ENCODE assay signal across 13 mouse cellular contexts in the genomic region with DNA sequence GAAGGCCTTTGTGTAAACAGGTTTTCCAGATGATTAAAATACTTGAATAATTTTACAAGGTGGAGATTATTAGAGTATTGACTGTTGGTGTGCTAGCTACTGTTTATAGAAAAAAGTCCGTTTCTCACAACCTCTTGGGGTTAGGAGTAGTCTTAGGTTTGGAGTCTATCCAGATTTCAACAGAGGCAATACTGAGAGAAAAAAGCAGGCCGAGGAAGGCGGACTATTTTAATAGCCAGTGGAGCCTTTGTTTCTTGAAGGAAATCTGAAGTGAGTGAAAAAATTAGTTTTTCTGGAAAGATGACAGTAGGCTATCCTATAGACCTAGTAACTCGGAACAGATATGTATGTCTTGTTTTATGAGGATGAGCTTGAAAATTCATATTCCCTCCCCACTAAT. TPM values are rescaled to one million over a fixed set of nuclear protein-coding genes. Genes with fewer than 3 reads are reported as not detected.
DNase-seq lines count a peak whose midpoint lies in the region; ATAC-seq and TF ChIP-seq lines count a peak whose summit lies in the region.
"Had no signal": no experiment of that assay in that cellular context is flagged by ENCODE, and none has a peak within 500 bp of the region (broad histone marks: within the 10 kb centered on the region; RNA-seq: fewer than 3 reads in every experiment).

No protein-coding gene starts in this region.

- no peak overlapping the region for H3K27ac ChIP-seq in forebrain, embryonic 13.5 days
- no peak overlapping the region for H3K27ac ChIP-seq in forebrain, embryonic 15.5 days (replicated peaks)
- no peak overlapping the region for H3K27ac ChIP-seq in limb, embryonic 12.5 days
- no peak overlapping the region for H3K27ac ChIP-seq in limb, embryonic 10.5 days
- H3K27ac ChIP-seq in CH12.LX (ENCODE audit: insufficient read depth, low read depth): no peak overlapping the region
- H3K27ac ChIP-seq in limb, embryonic 15.5 days: no peak overlapping the region

- no peaks in the 10 kb centered on the region for H3K27me3 ChIP-seq in forebrain, embryonic 13.5 days
- no peaks in the 10 kb centered on the region for H3K27me3 ChIP-seq in forebrain, embryonic 15.5 days
- H3K27me3 ChIP-seq in limb, embryonic 12.5 days: no peaks in the 10 kb centered on the region
- no peaks in the 10 kb centered on the region for H3K27me3 ChIP-seq in limb, embryonic 10.5 days (ENCODE audit: low read depth, poor library complexity, severe bottlenecking)
- H3K27me3 ChIP-seq in CH12.LX (replicated peaks): no peaks in the 10 kb centered on the region
- no peaks in the 10 kb centered on the region for H3K27me3 ChIP-seq in limb, embryonic 15.5 days

- TF ChIP-seq RAD21 in CH12.LX (IDR thresholded peaks at IDR 0.05; ENCODE audit: low read depth, low read length): no peak

- TF ChIP-seq EP300 in CH12.LX (IDR thresholded peaks at IDR 0.05; ENCODE audit: low read length): no peak

- in situ Hi-C loops in CH12.LX (cut with MboI; ENCODE audit: low pct_ligation_motif_present, low pct_unique_long_range_greater_than_20kb, low sequenced_read_pairs): no loop called here

- H3K4me2 ChIP-seq in forebrain, embryonic 13.5 days: peak overlapping the region; percentile 66; the same call in 1 of the 2 replicates
- no peak overlapping the region for H3K4me2 ChIP-seq in forebrain, embryonic 15.5 days (replicated peaks)
- no peak overlapping the region; the same call in 1 of the 2 replicates for H3K4me2 ChIP-seq in limb, embryonic 12.5 days
- peak overlapping the region; percentile 58 for H3K4me2 ChIP-seq in CH12.LX (ENCODE audit: insufficient read depth, low read depth, poor library complexity, severe bottlenecking)
- no peak overlapping the region for H3K4me2 ChIP-seq in limb, embryonic 15.5 days

- no peak overlapping the region for H3K9ac ChIP-seq in forebrain, embryonic 13.5 days
- H3K9ac ChIP-seq in forebrain, embryonic 15.5 days (replicated peaks): no peak overlapping the region
- no peak overlapping the region for H3K9ac ChIP-seq in limb, embryonic 12.5 days (replicated peaks)
- H3K9ac ChIP-seq in CH12.LX (ENCODE audit: insufficient read depth, low read depth): 0 out of 2 replicates have a peak overlapping the region, but pooled peaks have one; percentile 79
- H3K9ac ChIP-seq in limb, embryonic 15.5 days: no peak overlapping the region

- peaks cover 27% of the 10 kb centered on the region for H3K36me3 ChIP-seq in forebrain, embryonic 13.5 days (ENCODE audit: poor library complexity, severe bottlenecking)
- peaks cover 28% of the 10 kb centered on the region for H3K36me3 ChIP-seq in forebrain, embryonic 15.5 days
- peaks cover 41% of the 10 kb centered on the region for H3K36me3 ChIP-seq in limb, embryonic 12.5 days
- H3K36me3 ChIP-seq in limb, embryonic 10.5 days: peaks cover 25% of the 10 kb centered on the region
- H3K36me3 ChIP-seq in CH12.LX (replicated peaks in 1 of 2; ENCODE audit: control insufficient read depth in 1 of 2, insufficient read depth in 1 of 2, low read length in 1 of 2): peaks cover 5 to 55% of the 10 kb centered on the region in 2 experiments
- H3K36me3 ChIP-seq in limb, embryonic 15.5 days: peaks cover 30% of the 10 kb centered on the region

- no peak for TF ChIP-seq CTCF in CH12.LX (conservative IDR thresholded peaks at IDR 0.05 in 1 of 2, IDR thresholded peaks at IDR 0.05 in 1 of 2; ENCODE audit: low read depth in 2 of 2, low read length in 2 of 2)

- H3K4me3 ChIP-seq in forebrain, embryonic 13.5 days: no peak overlapping the region
- H3K4me3 ChIP-seq in forebrain, embryonic 15.5 days: no peak overlapping the region
- 0 out of 2 replicates have a peak overlapping the region, but pooled peaks have one; percentile 82 for H3K4me3 ChIP-seq in limb, embryonic 12.5 days (replicated peaks)
- no peak overlapping the region for H3K4me3 ChIP-seq in limb, embryonic 10.5 days
- peak overlapping the region; percentile 80 to 93 (median 81) for H3K4me3 ChIP-seq in CH12.LX (replicated peaks in 1 of 3; ENCODE audit: low read depth in 2 of 3, low read length in 2 of 3, poor library complexity in 1 of 3)
- peak overlapping the region; percentile 95 for H3K4me3 ChIP-seq in limb, embryonic 15.5 days

- peaks cover 13% of the 10 kb centered on the region for H3K79me2 ChIP-seq in CH12.LX (replicated peaks; ENCODE audit: control insufficient read depth, extremely low read depth, insufficient read depth, poor library complexity, severe bottlenecking)

- H3K9me3 ChIP-seq in forebrain, embryonic 13.5 days (replicated peaks): no peaks in the 10 kb centered on the region
- H3K9me3 ChIP-seq in forebrain, embryonic 15.5 days: no peaks in the 10 kb centered on the region
- H3K9me3 ChIP-seq in limb, embryonic 12.5 days: no peaks in the 10 kb centered on the region
- no peaks in the 10 kb centered on the region for H3K9me3 ChIP-seq in limb, embryonic 10.5 days (replicated peaks)
- no peaks in the 10 kb centered on the region for H3K9me3 ChIP-seq in CH12.LX (replicated peaks; ENCODE audit: low read length)
- no peaks in the 10 kb centered on the region for H3K9me3 ChIP-seq in limb, embryonic 15.5 days

- no peak for TF ChIP-seq POLR2A in CH12.LX (IDR thresholded peaks at IDR 0.05; ENCODE audit: low read depth, low read length)

- no peak for DNase-seq in limb, embryonic 10.5 days (ENCODE audit: low spot score)
- no peak for DNase-seq in CH12.LX (ENCODE audit: extremely low read depth)
- DNase-seq in right cerebral cortex, postnatal 36 days (ENCODE audit: low spot score in 2 of 2): no peak
- DNase-seq in thymus, postnatal 0 days (ENCODE audit: low spot score): no peak
- DNase-seq: B cell, adult 2 months; heart, adult 18-20 months; kidney, adult 11 months had no signal

- dilution Hi-C loops in CH12.LX (cut with MboI; ENCODE audit: extremely low pct_ligation_motif_present, extremely low pct_unique_long_range_greater_than_20kb, low sequenced_read_pairs): no loop called here

- no peak for ATAC-seq in forebrain, embryonic 13.5 days
- no peak for ATAC-seq in forebrain, embryonic 15.5 days (replicated peaks)
- ATAC-seq in limb, embryonic 12.5 days (ENCODE audit: insufficient number of reproducible peaks, insufficient read depth, low FRiP score, low TSS enrichment, low read depth): no peak
- no peak for ATAC-seq in limb, embryonic 15.5 days (ENCODE audit: insufficient number of reproducible peaks, low FRiP score, low TSS enrichment, low read depth)

- peaks cover 12% of the 10 kb centered on the region for H3K4me1 ChIP-seq in forebrain, embryonic 13.5 days
- peaks cover 16% of the 10 kb centered on the region for H3K4me1 ChIP-seq in forebrain, embryonic 15.5 days
- H3K4me1 ChIP-seq in limb, embryonic 12.5 days (replicated peaks): peaks cover 4% of the 10 kb centered on the region
- H3K4me1 ChIP-seq in limb, embryonic 10.5 days: peaks cover 13% of the 10 kb centered on the region
- H3K4me1 ChIP-seq in CH12.LX (ENCODE audit: control insufficient read depth in 1 of 2, insufficient read depth in 2 of 2): peaks cover 4 to 24% of the 10 kb centered on the region in 2 experiments; a peak in 2 of 4 replicates
- peaks cover 7% of the 10 kb centered on the region for H3K4me1 ChIP-seq in limb, embryonic 15.5 days

- WGBS in forebrain, embryonic 13.5 days: 95% methylated on average over 4 of the region's 4 CpGs
- 96% methylated on average over 4 of the region's 4 CpGs for WGBS in forebrain, embryonic 15.5 days
- 97% methylated on average over 4 of the region's 4 CpGs for WGBS in limb, embryonic 12.5 days
- WGBS in limb, embryonic 10.5 days: 96% methylated on average over 4 of the region's 4 CpGs
- 90% methylated on average over 4 of the region's 4 CpGs for WGBS in limb, embryonic 15.5 days

RNA-seq across cellular contexts. Expression of a gene that starts 0.9 kb away (rescaled TPM):
- 325 and 354 TPM in 2 replicates for polyA plus RNA-seq in forebrain, embryonic 13.5 days (2015; fragmentation: Nextera tagmentation; extraction: Ambion mirVana)
- polyA plus RNA-seq in forebrain, embryonic 15.5 days (2015; fragmentation: Nextera tagmentation; extraction: Ambion mirVana): 333 and 354 TPM in 2 replicates
- 298 and 316 TPM in 2 replicates for polyA plus RNA-seq in limb, embryonic 12.5 days (2016; fragmentation: Nextera tagmentation; extraction: Ambion mirVana)
- polyA plus RNA-seq in limb, embryonic 10.5 days (2016; fragmentation: Nextera tagmentation; extraction: Ambion mirVana): 290 and 296 TPM in 2 replicates
- total RNA-seq in CH12.LX (2012; rRNA removed) (162 and 165 TPM in 2 replicates), CH12.LX (2014; rRNA removed) (154 and 225 TPM in 2 replicates)
- 90.9 and 96.4 TPM in 2 replicates for polyA plus RNA-seq in CH12.LX (2012; ENCODE audit: insufficient read length, low read depth)
- polyA plus RNA-seq in limb, embryonic 15.5 days (2015; fragmentation: Nextera tagmentation; extraction: Ambion mirVana): 272 and 308 TPM in 2 replicates
- polyA plus RNA-seq in thymus, postnatal 0 days (2015; fragmentation: Nextera tagmentation; extraction: Ambion mirVana): 335 and 367 TPM in 2 replicates

RNA-seq across cellular contexts. Expression of a gene that starts 5.9 kb away (rescaled TPM):
- polyA plus RNA-seq in forebrain, embryonic 13.5 days (2015; fragmentation: Nextera tagmentation; extraction: Ambion mirVana): 0.79 TPM in 1 of 2 replicates, not detected in the other
- 2.0 TPM in 1 of 2 replicates, not detected in the other for polyA plus RNA-seq in forebrain, embryonic 15.5 days (2015; fragmentation: Nextera tagmentation; extraction: Ambion mirVana)
- polyA plus RNA-seq in limb, embryonic 12.5 days (2016; fragmentation: Nextera tagmentation; extraction: Ambion mirVana): 1.0 TPM in 1 of 2 replicates, not detected in the other
- 0.79 and 1.7 TPM in 2 replicates for polyA plus RNA-seq in limb, embryonic 10.5 days (2016; fragmentation: Nextera tagmentation; extraction: Ambion mirVana)
- total RNA-seq in CH12.LX (2012; rRNA removed) (1.6 and 2.6 TPM in 2 replicates), CH12.LX (2014; rRNA removed) (0.66 and 1.6 TPM in 2 replicates)
- polyA plus RNA-seq in CH12.LX (2012; ENCODE audit: insufficient read length, low read depth): 2.1 and 2.2 TPM in 2 replicates
- polyA plus RNA-seq in limb, embryonic 15.5 days (2015; fragmentation: Nextera tagmentation; extraction: Ambion mirVana): 1.6 and 3.1 TPM in 2 replicates
- polyA plus RNA-seq in thymus, postnatal 0 days (2015; fragmentation: Nextera tagmentation; extraction: Ambion mirVana): 2.3 and 2.7 TPM in 2 replicates
- polyA plus RNA-seq: forebrain, embryonic 14.5 days had no signal

RNA-seq across cellular contexts. Expression of a gene that starts 17.8 kb away (rescaled TPM):
- 35.7 and 39.0 TPM in 2 replicates for polyA plus RNA-seq in forebrain, embryonic 13.5 days (2015; fragmentation: Nextera tagmentation; extraction: Ambion mirVana)
- 49.4 and 55.6 TPM in 2 replicates for polyA plus RNA-seq in forebrain, embryonic 15.5 days (2015; fragmentation: Nextera tagmentation; extraction: Ambion mirVana)
- 31.4 and 38.6 TPM in 2 replicates for polyA plus RNA-seq in limb, embryonic 12.5 days (2016; fragmentation: Nextera tagmentation; extraction: Ambion mirVana)
- polyA plus RNA-seq in limb, embryonic 10.5 days (2016; fragmentation: Nextera tagmentation; extraction: Ambion mirVana): 17.3 and 25.6 TPM in 2 replicates
- total RNA-seq in CH12.LX (2012; rRNA removed) (10.1 and 16.5 TPM in 2 replicates), CH12.LX (2014; rRNA removed) (4.8 and 5.6 TPM in 2 replicates)
- 15.9 and 17.7 TPM in 2 replicates for polyA plus RNA-seq in CH12.LX (2012; ENCODE audit: insufficient read length, low read depth)
- polyA plus RNA-seq in limb, embryonic 15.5 days (2015; fragmentation: Nextera tagmentation; extraction: Ambion mirVana): 36.6 and 48.3 TPM in 2 replicates
- polyA plus RNA-seq in thymus, postnatal 0 days (2015; fragmentation: Nextera tagmentation; extraction: Ambion mirVana): 27.9 and 29.0 TPM in 2 replicates

RNA-seq across cellular contexts. Expression of a gene that starts 33.8 kb away (rescaled TPM):
- polyA plus RNA-seq in forebrain, embryonic 13.5 days (2015; fragmentation: Nextera tagmentation; extraction: Ambion mirVana): 19.6 and 22.8 TPM in 2 replicates
- polyA plus RNA-seq in forebrain, embryonic 15.5 days (2015; fragmentation: Nextera tagmentation; extraction: Ambion mirVana): 14.2 and 14.6 TPM in 2 replicates
- polyA plus RNA-seq in limb, embryonic 12.5 days (2016; fragmentation: Nextera tagmentation; extraction: Ambion mirVana): 34.9 and 35.3 TPM in 2 replicates
- 33.9 and 40.7 TPM in 2 replicates for polyA plus RNA-seq in limb, embryonic 10.5 days (2016; fragmentation: Nextera tagmentation; extraction: Ambion mirVana)
- 8.9 and 9.1 TPM in 2 replicates for total RNA-seq in CH12.LX (2012; rRNA removed)
- total RNA-seq in CH12.LX (2014; rRNA removed): 2.9 and 3.7 TPM in 2 replicates
- 10.4 and 10.6 TPM in 2 replicates for polyA plus RNA-seq in CH12.LX (2012; ENCODE audit: insufficient read length, low read depth)
- 16.6 and 21.7 TPM in 2 replicates for polyA plus RNA-seq in limb, embryonic 15.5 days (2015; fragmentation: Nextera tagmentation; extraction: Ambion mirVana)
- polyA plus RNA-seq in thymus, postnatal 0 days (2015; fragmentation: Nextera tagmentation; extraction: Ambion mirVana): 2.1 and 2.6 TPM in 2 replicates
- total RNA-seq: common myeloid progenitor, adult 5-6 weeks had no signal

Comparison
In these comparisons a context has a peak if more than half of its experiments do, and no peak if none do; other contexts are left out.
1. H3K4me2 ChIP-seq: peak in forebrain, embryonic 13.5 days (single experiment) and CH12.LX (single experiment); none in forebrain, embryonic 15.5 days (single experiment), limb, embryonic 12.5 days (single experiment) and limb, embryonic 15.5 days (single experiment).
2. H3K4me3 ChIP-seq: peak in limb, embryonic 12.5 days (single experiment), CH12.LX (3 of 3) and limb, embryonic 15.5 days (single experiment); none in forebrain, embryonic 13.5 days (single experiment), forebrain, embryonic 15.5 days (single experiment) and limb, embryonic 10.5 days (single experiment).